Mouse (Mus musculus) CH12.LX (cell line): ENCODE results near the gene Flywch2. TPM values are rescaled to one million over a fixed set of nuclear protein-coding genes. Genes with fewer than 3 reads are reported as not detected.

Experiments
- DNase-seq: peaks from one replicate; pipeline ENCODE4 v3.0.0-alpha.2; 2013; ENCODE audit errors: extremely low read depth
- H3K27ac ChIP-seq: 2 replicates; pipeline ENCODE4 v1.5.1; 2012; ENCODE audit warnings: low read depth, mild to moderate bottlenecking, control low read depth, moderate library complexity; ENCODE audit not compliant: insufficient read depth
- H3K27me3 ChIP-seq: replicated peaks from 2 replicates; pipeline ENCODE3; 2012; ENCODE audit warnings: inconsistent platforms
- H3K36me3 ChIP-seq, 2 experiments: replicated peaks in 1 of 2; 2 replicates each; pipeline versions ENCODE3 to v1.6.1; 2012; ENCODE audit warnings: inconsistent platforms in 1 of 2, low read length in 1 of 2, mild to moderate bottlenecking in 1 of 2, mixed read lengths in 1 of 2, moderate library complexity in 1 of 2; ENCODE audit not compliant: control insufficient read depth in 1 of 2, insufficient read depth in 1 of 2
- H3K4me1 ChIP-seq, 2 experiments: 2 replicates each; pipeline ENCODE4 v1.6.1; 2012; ENCODE audit warnings: inconsistent platforms in 1 of 2, moderate library complexity in 1 of 2; ENCODE audit not compliant: insufficient read depth in 2 of 2, control insufficient read depth in 1 of 2
- H3K4me2 ChIP-seq: 2 replicates; pipeline ENCODE4 v1.6.1; 2012; ENCODE audit warnings: low read depth, mild to moderate bottlenecking, control low read depth; ENCODE audit not compliant: poor library complexity, insufficient read depth, severe bottlenecking
- H3K4me3 ChIP-seq, 3 experiments: fragments of 150-350 bp in 1 of 3; sonication (generic) in 1 of 3; replicated peaks in 1 of 3; 2 replicates each; pipeline versions ENCODE3 to v1.5.1; 2011 to 2012; ENCODE audit warnings: low read depth in 2 of 3, low read length in 2 of 3, mild to moderate bottlenecking in 2 of 3, moderate library complexity in 2 of 3, control low read depth in 1 of 3, improper control_type of control experiment in 1 of 3, inconsistent platforms in 1 of 3, mixed read lengths in 1 of 3; ENCODE audit not compliant: poor library complexity in 1 of 3
- H3K79me2 ChIP-seq: replicated peaks from 2 replicates; pipeline ENCODE4 v1.6.1; 2012; ENCODE audit warnings: mild to moderate bottlenecking, moderate library complexity; ENCODE audit not compliant: control insufficient read depth, poor library complexity, insufficient read depth, severe bottlenecking; ENCODE audit errors: extremely low read depth
- H3K9ac ChIP-seq: 2 replicates; pipeline ENCODE4 v1.6.1; 2012; ENCODE audit warnings: low read depth, mild to moderate bottlenecking, control low read depth, moderate library complexity; ENCODE audit not compliant: insufficient read depth
- H3K9me3 ChIP-seq: replicated peaks from 2 replicates; pipeline ENCODE3; 2012; ENCODE audit warnings: low read length, inconsistent platforms, mixed read lengths
- BHLHE40 ChIP-seq: IDR thresholded peaks from 2 replicates; pipeline ENCODE4 v1.6.1; 2011; ENCODE audit warnings: mild to moderate bottlenecking, low read depth, low read length, improper control_type of control experiment
- CTCF ChIP-seq, 2 experiments: IDR thresholded peaks in 1 of 2; conservative IDR thresholded peaks in 1 of 2; 2 replicates each; pipeline ENCODE4 v1.5.1; 2011 to 2012; ENCODE audit warnings: low read depth in 2 of 2, low read length in 2 of 2, improper control_type of control experiment in 1 of 2, inconsistent platforms in 1 of 2, mild to moderate bottlenecking in 1 of 2, moderate library complexity in 1 of 2
- ELF1 ChIP-seq: IDR thresholded peaks from 2 replicates; pipeline ENCODE4 v1.6.1; 2014; ENCODE audit warnings: low read depth, mild to moderate bottlenecking, inconsistent platforms, low read length, improper control_type of control experiment
- GABPA ChIP-seq: IDR thresholded peaks from 2 replicates; pipeline ENCODE4 v1.6.1; 2012; ENCODE audit warnings: low read depth, low read length, improper control_type of control experiment, inconsistent platforms; ENCODE audit not compliant: insufficient replicate concordance
- HCFC1 ChIP-seq: IDR thresholded peaks from 2 replicates; pipeline ENCODE4 v1.6.1; 2012; ENCODE audit warnings: low read depth, mild to moderate bottlenecking, inconsistent platforms, low read length, improper control_type of control experiment
- MAFK ChIP-seq: IDR thresholded peaks from 2 replicates; pipeline ENCODE4 v1.6.1; 2011; ENCODE audit warnings: low read length, improper control_type of control experiment; ENCODE audit not compliant: insufficient replicate concordance
- MAX ChIP-seq: IDR thresholded peaks from 2 replicates; pipeline ENCODE4 v1.6.1; 2011; ENCODE audit warnings: low read length, improper control_type of control experiment
- MAZ ChIP-seq: IDR thresholded peaks from 2 replicates; pipeline ENCODE4 v1.6.1; 2012; ENCODE audit warnings: low read depth, mild to moderate bottlenecking, inconsistent platforms, low read length, improper control_type of control experiment, moderate library complexity
- MXI1 ChIP-seq: IDR thresholded peaks from 2 replicates; pipeline ENCODE4 v1.6.1; 2011; ENCODE audit warnings: mild to moderate bottlenecking, low read depth, low read length, improper control_type of control experiment
- MYC ChIP-seq: IDR thresholded peaks from 2 replicates; pipeline ENCODE4 v1.6.1; 2011; ENCODE audit warnings: low read depth, mild to moderate bottlenecking, improper control_type of control experiment, low read length
- RCOR1 ChIP-seq: conservative IDR thresholded peaks from 2 replicates; pipeline ENCODE4 v1.6.1; 2012; ENCODE audit warnings: low read depth, mild to moderate bottlenecking, inconsistent platforms, low read length, improper control_type of control experiment
- SIN3A ChIP-seq: IDR thresholded peaks from 2 replicates; pipeline ENCODE4 v1.6.1; 2012; ENCODE audit warnings: low read length, improper control_type of control experiment, inconsistent platforms
- SMC3 ChIP-seq: IDR thresholded peaks from 2 replicates; pipeline ENCODE4 v1.6.1; 2011; ENCODE audit warnings: low read depth, low read length, improper control_type of control experiment
- USF1 ChIP-seq: IDR thresholded peaks from 2 replicates; pipeline ENCODE4 v1.6.1; 2014; ENCODE audit warnings: low read depth, mild to moderate bottlenecking, inconsistent platforms, low read length, improper control_type of control experiment
- USF2 ChIP-seq: conservative IDR thresholded peaks from 2 replicates; pipeline ENCODE4 v1.6.1; 2011; ENCODE audit warnings: low read depth, low read length, improper control_type of control experiment
- ZMIZ1 ChIP-seq: IDR thresholded peaks from 2 replicates; pipeline ENCODE4 v1.6.1; 2012; ENCODE audit warnings: low read depth, mild to moderate bottlenecking, inconsistent platforms, low read length, improper control_type of control experiment
- ZNF384 ChIP-seq: IDR thresholded peaks from 2 replicates; pipeline ENCODE4 v1.6.1; 2012; ENCODE audit warnings: low read depth, low read length, improper control_type of control experiment, inconsistent platforms
- dilution Hi-C: fragments of 300-500 bp; cut with MboI; formaldehyde crosslinking; loops from 2 replicates; pipeline ENCODE4 v1.14.3; 2020; ENCODE audit warnings: low sequenced_read_pairs; ENCODE audit not compliant: extremely low pct_unique_long_range_greater_than_20kb, extremely low pct_ligation_motif_present
- in situ Hi-C: fragments of 300-500 bp; cut with MboI; formaldehyde crosslinking; loops from 3 replicates; pipeline ENCODE4 v1.14.3; 2019; ENCODE audit warnings: low sequenced_read_pairs, low pct_ligation_motif_present, low pct_unique_long_range_greater_than_20kb, mixed read lengths
- polyA plus RNA-seq: library from polyadenylated mRNA; unstranded; fragments of >175 nt; gene quantifications from 2 replicates; pipeline ENCODE4 v1.2.1, GENCODE M21; 2012; ENCODE audit warnings: low read depth; ENCODE audit not compliant: insufficient read length
- total RNA-seq, 2 experiments: library from RNA; depleted of rRNA; stranded (reverse); fragments of 300-350 nt in 1 of 2; fragments of >200 nt in 1 of 2; gene quantifications; 2 replicates each; pipeline ENCODE4 v1.2.3; 2012 to 2014

Gene Flywch2
- total and polyA plus RNA-seq, 3 experiments = not detected

DNA sequence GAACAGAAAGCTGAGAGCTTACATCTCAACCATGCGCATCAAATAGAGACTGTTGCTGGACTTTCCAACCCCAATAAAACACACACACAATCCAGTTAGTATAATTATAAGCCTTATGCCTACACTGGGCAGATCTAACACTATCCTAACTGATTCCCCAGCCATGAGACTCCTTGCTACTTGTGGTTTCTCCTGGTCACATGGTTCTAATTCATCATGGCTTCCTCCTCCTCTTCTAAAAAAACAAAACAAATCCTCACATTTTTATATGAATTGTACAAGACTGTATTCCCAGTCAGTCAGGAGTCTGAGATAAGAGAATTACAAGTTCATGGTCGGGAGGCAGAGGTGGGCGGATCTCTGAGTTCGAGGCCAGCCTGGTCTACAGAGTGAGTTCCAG lies 3.1 kb upstream of the Flywch2 start:
- no peaks in the 10 kb centered on the region for H3K9me3 ChIP-seq
- DNase-seq = no peak
- TF ChIP-seq MAZ (no peak), SIN3A (no peak), MYC (no peak)
- TF ChIP-seq, all 38 proteins: peak for 0
- no peak overlapping the region for H3K4me3 ChIP-seq
- no peak overlapping the region for H3K4me2 ChIP-seq
- dilution Hi-C loops (no loop called here), in situ Hi-C loops (no loop called here)
- no peaks in the 10 kb centered on the region for H3K27me3 ChIP-seq
- no peaks in the 10 kb centered on the region for H3K4me1 ChIP-seq
- H3K27ac ChIP-seq = no peak overlapping the region
- H3K79me2 ChIP-seq = no peaks in the 10 kb centered on the region
- H3K9ac ChIP-seq = no peak overlapping the region
- no peaks in the 10 kb centered on the region for H3K36me3 ChIP-seq

DNA sequence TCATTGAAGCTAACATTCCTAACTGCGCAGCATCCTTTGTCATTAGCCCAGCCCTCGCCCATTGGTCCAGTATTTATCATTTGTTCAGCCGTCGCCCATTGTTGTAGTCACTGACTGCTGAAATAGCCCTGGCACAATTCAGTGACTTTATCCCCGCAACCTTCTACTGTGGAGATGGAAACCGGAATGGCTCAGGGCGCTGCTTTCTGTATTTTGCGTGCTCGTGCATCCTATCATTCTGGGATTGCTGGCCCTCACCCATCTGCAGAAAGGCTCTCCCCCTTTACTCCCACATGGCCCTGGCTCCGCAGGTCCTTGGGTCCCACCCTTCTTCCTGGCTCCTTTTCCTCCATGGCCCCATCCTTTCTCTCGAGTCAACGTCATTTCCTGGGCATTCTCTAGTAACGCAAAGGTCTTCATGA lies 640 bp upstream of the Flywch2 start:
- Histone ChIP-seq H3K27me3 (no peaks in the 10 kb centered on the region), H3K27ac (no peak overlapping the region), H3K9me3 (no peaks in the 10 kb centered on the region), H3K79me2 (no peaks in the 10 kb centered on the region), H3K9ac (no peak overlapping the region), H3K36me3 (no peaks in the 10 kb centered on the region), H3K4me3 (no peak overlapping the region), H3K4me2 (no peak overlapping the region), H3K4me1 (peaks cover 0 to 7% of the 10 kb centered on the region in 2 experiments; a peak in 3 of 4 replicates)
- in situ Hi-C loops (no loop called here), dilution Hi-C loops (no loop called here)
- DNase-seq = no peak
- TF ChIP-seq MXI1 (no peak), BHLHE40 (no peak), USF1 (no peak), HCFC1 (no peak), CTCF (conservative IDR thresholded peaks at IDR 0.05 in 1 of 2, IDR thresholded peaks at IDR 0.05 in 1 of 2; ENCODE audit: low read depth in 2 of 2, low read length in 2 of 2) (no peak), USF2 (no peak), MAFK (no peak), MAX (no peak), ZMIZ1 (no peak), ELF1 (no peak), SMC3 (no peak), GABPA (no peak)

DNA sequence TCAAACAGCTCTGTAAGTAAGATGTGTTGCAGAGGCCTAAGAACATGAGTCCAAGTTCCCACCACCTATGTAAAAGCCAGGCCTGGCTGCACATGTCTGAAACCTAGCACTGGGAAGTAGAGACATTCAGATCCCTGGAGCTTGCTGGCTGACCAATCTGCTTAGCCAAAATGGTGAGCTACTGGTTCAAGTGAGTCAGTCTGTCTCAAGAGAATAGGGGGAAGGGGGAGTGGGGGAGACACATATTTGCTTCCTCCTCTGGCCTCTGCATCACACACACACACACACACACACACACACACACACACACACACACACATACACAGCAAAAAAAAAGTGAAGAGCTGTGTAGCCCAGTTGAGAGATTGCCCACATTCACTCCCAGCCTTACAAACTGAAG lies 2.5 kb downstream of the Flywch2 start:
- H3K4me2 ChIP-seq = no peak overlapping the region
- dilution Hi-C loops (no loop called here), in situ Hi-C loops (no loop called here)
- H3K9ac ChIP-seq = no peak overlapping the region
- no peaks in the 10 kb centered on the region for H3K27me3 ChIP-seq
- H3K4me1 ChIP-seq = peaks cover 3 to 13% of the 10 kb centered on the region in 2 experiments; a peak in 3 of 4 replicates
- DNase-seq = peak; percentile 53
- no peaks in the 10 kb centered on the region for H3K36me3 ChIP-seq
- TF ChIP-seq ZNF384 = 0 out of 2 replicates have a peak, but pooled peaks have one; percentile 31
- no peak for TF ChIP-seq RCOR1
- no peaks in the 10 kb centered on the region for H3K79me2 ChIP-seq
- no peak overlapping the region for H3K27ac ChIP-seq
- H3K9me3 ChIP-seq = no peaks in the 10 kb centered on the region
- H3K4me3 ChIP-seq = no peak overlapping the region
